Mouse (Mus musculus) megakaryocyte, embryonic 14.5 days (primary cell): ENCODE results near the gene Psma7.

ENCODE experiments used
- FLI1 ChIP-seq: IDR thresholded peaks from 2 replicates; pipeline ENCODE4 v1.6.1; 2012; ENCODE audit warnings: low read length, inconsistent platforms, mixed read lengths
- GATA1 ChIP-seq: IDR thresholded peaks from 3 replicates; pipeline ENCODE4 v1.6.1; 2012; ENCODE audit warnings: mixed read lengths, low read length, inconsistent platforms, borderline replicate concordance

GRCm38 (mm10) chr2:180069770-180070480 is 27.7 kb upstream of the Psma7 start:
- no peak for TF ChIP-seq FLI1
- no peak for TF ChIP-seq GATA1
